Mouse (Mus musculus): ENCODE data around the gene Sh3bgrl2. TPM values are rescaled to one million over a fixed set of nuclear protein-coding genes. Genes with fewer than 3 reads are reported as not detected.

The Sh3bgrl2 gene
- polyA plus RNA-seq, 1 experiment from 2014 or later: 11.0 TPM

- H3K27ac ChIP-seq (replicated peaks): peak overlapping the region; percentile 55; the same call in 1 of the 2 replicates
- H3K27me3 ChIP-seq (ENCODE audit: low read depth, poor library complexity, severe bottlenecking): no peaks in the 10 kb centered on the region
- H3K4me3 ChIP-seq: peak overlapping the region; percentile 24; the same call in 1 of the 2 replicates
- H3K36me3 ChIP-seq: no peaks in the 10 kb centered on the region
- WGBS: 40% methylated on average over 18 of the region's 18 CpGs
- DNase-seq (ENCODE audit: low spot score): no peak
- no peaks in the 10 kb centered on the region for H3K9me3 ChIP-seq (replicated peaks)
- peaks cover 20% of the 10 kb centered on the region for H3K4me1 ChIP-seq
These were observed 138.5 kb downstream of the Sh3bgrl2 start for GRCm38 (mm10) chr9:83686511-83687100.

DNA sequence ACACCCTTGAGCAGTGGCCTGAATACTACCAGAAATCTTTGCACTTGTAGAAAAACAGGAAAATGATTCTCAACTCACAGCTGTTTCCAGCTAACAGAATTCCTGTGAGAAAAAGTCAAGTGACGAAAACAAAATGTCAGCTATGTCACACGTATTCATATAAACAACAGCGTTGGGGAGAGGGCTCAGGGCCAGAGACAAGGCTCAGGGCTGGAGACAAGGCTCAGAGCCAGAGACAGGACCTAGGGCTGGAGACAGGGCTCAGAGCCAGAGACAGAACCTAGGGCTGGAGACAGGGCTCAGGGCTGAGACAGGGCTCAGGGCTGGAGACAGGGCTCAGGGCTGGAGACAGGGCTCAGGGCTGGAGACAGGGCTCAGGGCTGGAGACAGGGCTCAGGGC, 139.8 kb downstream of the Sh3bgrl2 start:
- Histone ChIP-seq H3K9me3 (replicated peaks) (no peaks in the 10 kb centered on the region), H3K4me1 (peaks cover 23% of the 10 kb centered on the region), H3K27ac (replicated peaks) (peak overlapping the region; percentile 65; the same call in 1 of the 2 replicates), H3K36me3 (no peaks in the 10 kb centered on the region), H3K27me3 (ENCODE audit: low read depth, poor library complexity, severe bottlenecking) (no peaks in the 10 kb centered on the region), H3K4me3 (no peak overlapping the region)
- WGBS: 84% methylated on average over 3 of the region's 3 CpGs
- DNase-seq (ENCODE audit: low spot score): no peak

Other genes starting within 250 kb of the Sh3bgrl2 start
- gene Lca5, start 107.2 kb upstream of the Sh3bgrl2 start, polyA plus RNA-seq (2016; fragmentation: Nextera tagmentation; extraction: Ambion mirVana): 19.9 and 20.2 TPM in 2 replicates

All from midbrain, embryonic 10.5 days (tissue).